ENCODE assay signal across 28 mouse cellular contexts in the genomic region with DNA sequence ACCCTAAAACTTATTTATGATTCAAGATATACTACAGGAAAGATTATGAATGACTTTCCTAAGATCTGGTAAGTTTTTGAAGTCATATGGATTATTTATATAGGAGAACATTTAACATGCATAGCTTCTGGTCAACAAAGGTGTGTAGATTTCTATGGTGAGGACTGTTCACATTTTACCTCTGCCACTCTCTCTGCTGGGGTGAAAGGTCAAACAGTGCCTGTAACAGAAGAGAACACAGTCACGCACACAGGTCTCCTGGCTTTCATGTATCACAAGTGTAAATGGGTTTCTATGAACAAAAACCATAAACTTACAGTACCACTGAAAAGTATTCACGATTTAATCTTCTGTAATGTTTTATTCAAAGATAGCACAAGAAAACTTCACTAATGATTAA. TPM values are rescaled to one million over a fixed set of nuclear protein-coding genes. Genes with fewer than 3 reads are reported as not detected.
DNase-seq lines count a peak whose midpoint lies in the region; ATAC-seq and TF ChIP-seq lines count a peak whose summit lies in the region.
"Had no signal": no experiment of that assay in that cellular context is flagged by ENCODE, and none has a peak within 500 bp of the region (broad histone marks: within the 10 kb centered on the region; RNA-seq: fewer than 3 reads in every experiment).

No protein-coding gene starts in this region.

- TF ChIP-seq POLR2A in kidney, adult 2 months (IDR thresholded peaks at IDR 0.05; ENCODE audit: low read depth, low read length): no peak

- peak; percentile 20 for DNase-seq in kidney, adult 2 months
- DNase-seq in kidney, postnatal 4 days: no peak
- DNase-seq in liver, postnatal 0 days: no peak
- peak; percentile 50 for DNase-seq in stomach, postnatal 0 days (ENCODE audit: low spot score)
- DNase-seq in retina, embryonic 14.5 days (ENCODE audit: low spot score): no peak
- DNase-seq in urinary bladder, adult 2 months (ENCODE audit: low spot score): no peak
- DNase-seq: adrenal gland, postnatal 10 days; adrenal gland, postnatal 36 days; B cell, adult 2 months; cerebellum, adult 18-20 months; cerebellum, adult 9-10 months; cerebellum, postnatal 14 days; gastrocnemius, postnatal 10 days; gastrocnemius, postnatal 36 days; heart, postnatal 10 days; heart, postnatal 36 days had no signal

- no peak overlapping the region for H3K4me2 ChIP-seq in liver, postnatal 0 days (ENCODE audit: low read depth, low read length)
- no peak overlapping the region for H3K4me2 ChIP-seq in liver, embryonic 12.5 days
- no peak overlapping the region for H3K4me2 ChIP-seq in stomach, embryonic 14.5 days (replicated peaks; ENCODE audit: low read depth, low read length)
- no peak overlapping the region for H3K4me2 ChIP-seq in stomach, postnatal 0 days (replicated peaks; ENCODE audit: low read depth)
- H3K4me2 ChIP-seq: forebrain, embryonic 13.5 days; heart, embryonic 12.5 days; heart, embryonic 15.5 days; hindbrain, embryonic 14.5 days had no signal

- H3K27me3 ChIP-seq in kidney, adult 2 months (replicated peaks; ENCODE audit: control insufficient read depth, insufficient read depth, low read length): no peaks in the 10 kb centered on the region
- no peaks in the 10 kb centered on the region for H3K27me3 ChIP-seq in liver, postnatal 0 days (ENCODE audit: insufficient read depth, low read length)
- no peaks in the 10 kb centered on the region for H3K27me3 ChIP-seq in liver, embryonic 12.5 days (replicated peaks)
- H3K27me3 ChIP-seq in stomach, embryonic 14.5 days (ENCODE audit: control insufficient read depth, insufficient read depth, low read length): no peaks in the 10 kb centered on the region
- H3K27me3 ChIP-seq in stomach, postnatal 0 days (ENCODE audit: control insufficient read depth, insufficient read depth, low read length): no peaks in the 10 kb centered on the region
- H3K27me3 ChIP-seq: CH12.LX; forebrain, embryonic 13.5 days; heart, embryonic 12.5 days; heart, embryonic 15.5 days; Patski had no signal

- TF ChIP-seq CTCF in kidney, adult 2 months (conservative IDR thresholded peaks at IDR 0.05; ENCODE audit: insufficient read depth, insufficient read length, low read depth, low read length): no peak
- no peak for TF ChIP-seq CTCF in liver, postnatal 0 days (IDR thresholded peaks at IDR 0.05; ENCODE audit: low read depth)
- no peak for TF ChIP-seq CTCF in stomach, postnatal 0 days (IDR thresholded peaks at IDR 0.05; ENCODE audit: low read depth)

- no peak overlapping the region for H3K4me3 ChIP-seq in kidney, adult 2 months (ENCODE audit: insufficient read depth, low read depth, low read length)
- H3K4me3 ChIP-seq in liver, postnatal 0 days (ENCODE audit: low read depth, low read length): no peak overlapping the region
- H3K4me3 ChIP-seq in liver, embryonic 12.5 days: no peak overlapping the region
- no peak overlapping the region for H3K4me3 ChIP-seq in stomach, embryonic 14.5 days (ENCODE audit: low read depth, low read length)
- no peak overlapping the region for H3K4me3 ChIP-seq in stomach, postnatal 0 days (ENCODE audit: low read depth, low read length)
- H3K4me3 ChIP-seq: forebrain, embryonic 10.5 days; forebrain, embryonic 13.5 days; heart, embryonic 12.5 days; heart, embryonic 15.5 days; hindbrain, embryonic 10.5 days had no signal

- H3K4me1 ChIP-seq in kidney, adult 2 months (ENCODE audit: control insufficient read depth, insufficient read depth, low read length): peaks cover 8% of the 10 kb centered on the region; the same call in 1 of the 2 replicates
- H3K4me1 ChIP-seq in liver, postnatal 0 days (ENCODE audit: insufficient read depth): no peaks in the 10 kb centered on the region
- no peaks in the 10 kb centered on the region for H3K4me1 ChIP-seq in liver, embryonic 12.5 days
- no peaks in the 10 kb centered on the region for H3K4me1 ChIP-seq in stomach, embryonic 14.5 days (ENCODE audit: control insufficient read depth, insufficient read depth, low read length)
- no peaks in the 10 kb centered on the region for H3K4me1 ChIP-seq in stomach, postnatal 0 days (replicated peaks; ENCODE audit: control insufficient read depth, insufficient read depth)
- H3K4me1 ChIP-seq: forebrain, embryonic 10.5 days; forebrain, embryonic 13.5 days; heart, embryonic 12.5 days; heart, embryonic 15.5 days; hindbrain, embryonic 10.5 days had no signal

- H3K36me3 ChIP-seq in kidney, adult 2 months (ENCODE audit: control insufficient read depth, insufficient read depth, low read length): peaks cover 14% of the 10 kb centered on the region
- peaks cover 49% of the 10 kb centered on the region for H3K36me3 ChIP-seq in liver, postnatal 0 days (replicated peaks; ENCODE audit: insufficient read depth, low read length)
- H3K36me3 ChIP-seq in liver, embryonic 12.5 days: peaks cover 83% of the 10 kb centered on the region
- peaks cover 48% of the 10 kb centered on the region for H3K36me3 ChIP-seq in stomach, embryonic 14.5 days (ENCODE audit: control insufficient read depth, insufficient read depth, low read length)
- peaks cover 11% of the 10 kb centered on the region for H3K36me3 ChIP-seq in stomach, postnatal 0 days (ENCODE audit: control insufficient read depth, insufficient read depth, low read length)

- H3K9ac ChIP-seq in liver, postnatal 0 days (replicated peaks): no peak overlapping the region
- H3K9ac ChIP-seq in liver, embryonic 12.5 days: no peak overlapping the region
- no peak overlapping the region for H3K9ac ChIP-seq in stomach, embryonic 14.5 days (replicated peaks; ENCODE audit: low read depth, low read length)
- H3K9ac ChIP-seq in stomach, postnatal 0 days (ENCODE audit: low read length): no peak overlapping the region
- H3K9ac ChIP-seq: forebrain, embryonic 13.5 days; heart, embryonic 12.5 days; heart, embryonic 15.5 days; hindbrain, embryonic 14.5 days had no signal

- no peak for TF ChIP-seq EP300 in liver, postnatal 0 days (IDR thresholded peaks at IDR 0.05; ENCODE audit: low read depth)
- no peak for TF ChIP-seq EP300 in stomach, postnatal 0 days (optimal IDR thresholded peaks at IDR 0.05)

- ATAC-seq in liver, postnatal 0 days: peak; percentile 70
- ATAC-seq in liver, embryonic 12.5 days: no peak
- peak; percentile 77; the same call in 1 of the 2 replicates for ATAC-seq in stomach, embryonic 14.5 days (ENCODE audit: insufficient number of reproducible peaks, insufficient read depth, low FRiP score, low read depth)
- ATAC-seq in stomach, postnatal 0 days (ENCODE audit: low FRiP score, low TSS enrichment): peak; percentile 87
- ATAC-seq: forebrain, embryonic 13.5 days; forebrain, embryonic 16.5 days; Patski had no signal

- no peaks in the 10 kb centered on the region for H3K9me3 ChIP-seq in liver, postnatal 0 days (ENCODE audit: low read length)
- H3K9me3 ChIP-seq in liver, embryonic 12.5 days (replicated peaks): no peaks in the 10 kb centered on the region
- no peaks in the 10 kb centered on the region for H3K9me3 ChIP-seq in stomach, embryonic 14.5 days (ENCODE audit: control insufficient read depth, low read depth, low read length)
- H3K9me3 ChIP-seq in stomach, postnatal 0 days (ENCODE audit: control insufficient read depth, low read length): no peaks in the 10 kb centered on the region
- H3K9me3 ChIP-seq: forebrain, embryonic 10.5 days; forebrain, embryonic 13.5 days; G1E; heart, embryonic 12.5 days; heart, embryonic 15.5 days; hindbrain, embryonic 10.5 days had no signal

- no peak overlapping the region for H3K27ac ChIP-seq in kidney, adult 2 months (ENCODE audit: insufficient read depth, low read depth, low read length)
- H3K27ac ChIP-seq in liver, postnatal 0 days (ENCODE audit: low read depth): peak overlapping the region; percentile 74
- no peak overlapping the region for H3K27ac ChIP-seq in liver, embryonic 12.5 days
- no peak overlapping the region for H3K27ac ChIP-seq in stomach, embryonic 14.5 days (ENCODE audit: low read length)
- H3K27ac ChIP-seq in stomach, postnatal 0 days (replicated peaks): no peak overlapping the region
- H3K27ac ChIP-seq: forebrain, embryonic 10.5 days; forebrain, embryonic 13.5 days; heart, embryonic 15.5 days; hindbrain, embryonic 10.5 days; hindbrain, embryonic 14.5 days had no signal

- 37% methylated on average over 2 of the region's 2 CpGs for WGBS in kidney, adult 2 months
- 69% methylated on average over 2 of the region's 2 CpGs for WGBS in liver, postnatal 0 days (ENCODE audit: insufficient replicate concordance)
- 82% methylated on average over 2 of the region's 2 CpGs for WGBS in liver, embryonic 12.5 days (ENCODE audit: insufficient replicate concordance)
- WGBS in stomach, embryonic 14.5 days: 69% methylated on average over 2 of the region's 2 CpGs
- WGBS in stomach, postnatal 0 days: 58% methylated on average over 2 of the region's 2 CpGs

RNA-seq across cellular contexts. Expression of a gene that starts 13.0 kb away (rescaled TPM):
- 26.1 and 40.2 TPM in 2 replicates for polyA plus RNA-seq in kidney, adult 2 months (2012; rRNA removed)
- 102 TPM in 2 replicates for polyA plus RNA-seq in liver, postnatal 0 days (2015; fragmentation: Nextera tagmentation; extraction: Ambion mirVana)
- polyA plus RNA-seq in liver, embryonic 12.5 days (2016; fragmentation: Nextera tagmentation; extraction: Ambion mirVana): 136 and 146 TPM in 2 replicates
- polyA plus RNA-seq in stomach, embryonic 14.5 days (2014; fragmentation: Nextera tagmentation; extraction: Ambion mirVana): 220 and 230 TPM in 2 replicates
- polyA plus RNA-seq in stomach, postnatal 0 days (2015; fragmentation: Nextera tagmentation; extraction: Ambion mirVana): 148 and 150 TPM in 2 replicates
- 61.0 and 82.6 TPM in 2 replicates for polyA plus RNA-seq in urinary bladder, adult 2 months (2012; rRNA removed)

Comparison
In these comparisons a context has a peak if more than half of its experiments do, and no peak if none do; other contexts are left out.
1. DNase-seq: peak in kidney, adult 2 months (single experiment) and stomach, postnatal 0 days (single experiment); none in kidney, postnatal 4 days (0 of 2), liver, postnatal 0 days (single experiment), retina, embryonic 14.5 days (single experiment) and urinary bladder, adult 2 months (single experiment).